Mouse (Mus musculus): ENCODE measurements around the gene Slc37a3. TPM values are rescaled to one million over a fixed set of nuclear protein-coding genes. Genes with fewer than 3 reads are reported as not detected.

Gene Slc37a3
- polyA plus RNA-seq, 1 experiment from 2014 or later, result 52.1 TPM

Other genes starting within 250 kb of the Slc37a3 start
- gene Kdm7a, start 170.9 kb downstream of the Slc37a3 start, polyA plus RNA-seq (2016; fragmentation: Nextera tagmentation; extraction: Ambion mirVana), result 16.8 and 18.1 TPM in 2 replicates
- gene Rab19, start 3.5 kb upstream of the Slc37a3 start, polyA plus RNA-seq (2016; fragmentation: Nextera tagmentation; extraction: Ambion mirVana), result 0.13 and 0.36 TPM in 2 replicates
- 143 and 156 TPM in 2 replicates for gene Mkrn1, start 42.8 kb upstream of the Slc37a3 start, polyA plus RNA-seq (2016; fragmentation: Nextera tagmentation; extraction: Ambion mirVana)
- gene Dennd2a, start 180.2 kb upstream of the Slc37a3 start, polyA plus RNA-seq (2016; fragmentation: Nextera tagmentation; extraction: Ambion mirVana), result 37.6 and 39.3 TPM in 2 replicates
- gene Adck2, start 196.2 kb upstream of the Slc37a3 start, polyA plus RNA-seq (2016; fragmentation: Nextera tagmentation; extraction: Ambion mirVana), result 36.6 and 37.0 TPM in 2 replicates
- gene Gm42420, start 208.1 kb upstream of the Slc37a3 start, polyA plus RNA-seq (2016; fragmentation: Nextera tagmentation; extraction: Ambion mirVana), result 0.87 and 1.7 TPM in 2 replicates
- gene Ndufb2, start 214.9 kb upstream of the Slc37a3 start, polyA plus RNA-seq (2016; fragmentation: Nextera tagmentation; extraction: Ambion mirVana), result 241 and 242 TPM in 2 replicates

Measured in forebrain, embryonic 12.5 days (tissue).